In the genomic region with DNA sequence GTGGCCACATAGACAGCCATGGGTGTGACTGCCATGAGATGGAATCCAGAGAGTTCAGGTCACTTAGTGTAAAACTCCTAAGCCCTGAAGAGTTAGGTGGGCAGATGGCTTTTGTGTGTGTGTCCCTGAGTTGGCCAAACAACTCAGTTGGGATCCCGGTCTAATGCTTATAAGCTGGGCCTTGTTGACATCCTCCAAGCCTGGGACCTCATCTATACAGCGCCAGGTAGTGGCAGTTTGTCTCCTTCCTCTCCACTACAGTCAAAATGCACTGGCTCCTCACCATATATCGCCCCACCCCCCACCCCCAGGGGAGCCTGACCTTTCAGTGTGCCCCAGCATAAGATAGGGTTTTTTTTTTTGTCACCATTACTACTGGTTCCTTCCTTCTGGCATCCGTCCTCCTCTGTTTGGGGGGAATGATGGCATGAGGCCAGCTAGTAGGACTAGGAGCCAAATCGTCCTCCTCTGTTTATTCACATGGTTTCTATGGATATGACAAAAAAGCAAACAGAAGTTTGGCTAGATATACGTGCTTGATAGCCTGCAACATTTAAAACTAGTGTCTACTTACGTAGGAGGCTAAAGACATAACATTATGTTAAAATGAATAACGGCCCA, we compare ENCODE assay signal across 10 mouse cellular contexts. TPM values are rescaled to one million over a fixed set of nuclear protein-coding genes. Genes with fewer than 3 reads are reported as not detected.
DNase-seq lines count a peak whose midpoint lies in the region; ATAC-seq and TF ChIP-seq lines count a peak whose summit lies in the region.
"Had no signal": no experiment of that assay in that cellular context is flagged by ENCODE, and none has a peak within 500 bp of the region (broad histone marks: within the 10 kb centered on the region; RNA-seq: fewer than 3 reads in every experiment).

No protein-coding gene starts in this region.

- H3K4me3 ChIP-seq in forebrain, postnatal 0 days (ENCODE audit: low read depth, low read length): no peak overlapping the region
- no peak overlapping the region for H3K4me3 ChIP-seq in forebrain, embryonic 16.5 days (replicated peaks; ENCODE audit: low read length)
- H3K4me3 ChIP-seq in lung, embryonic 16.5 days (ENCODE audit: low read length): no peak overlapping the region
- no peak overlapping the region for H3K4me3 ChIP-seq in stomach, embryonic 14.5 days (ENCODE audit: low read depth, low read length)
- H3K4me3 ChIP-seq: neural tube, embryonic 13.5 days had no signal

- no peak overlapping the region for H3K9ac ChIP-seq in forebrain, postnatal 0 days
- no peak overlapping the region for H3K9ac ChIP-seq in forebrain, embryonic 16.5 days (replicated peaks; ENCODE audit: low read depth, low read length)
- no peak overlapping the region for H3K9ac ChIP-seq in lung, embryonic 16.5 days (ENCODE audit: low read length)
- H3K9ac ChIP-seq in stomach, embryonic 14.5 days (replicated peaks; ENCODE audit: low read depth, low read length): no peak overlapping the region
- H3K9ac ChIP-seq: neural tube, embryonic 13.5 days had no signal

- no peaks in the 10 kb centered on the region for H3K36me3 ChIP-seq in forebrain, postnatal 0 days (ENCODE audit: insufficient read depth)
- H3K36me3 ChIP-seq in forebrain, embryonic 16.5 days (ENCODE audit: control insufficient read depth, insufficient read depth): no peaks in the 10 kb centered on the region
- no peaks in the 10 kb centered on the region for H3K36me3 ChIP-seq in lung, embryonic 16.5 days (ENCODE audit: control insufficient read depth, insufficient read depth, low read length)
- H3K36me3 ChIP-seq in stomach, embryonic 14.5 days (ENCODE audit: control insufficient read depth, insufficient read depth, low read length): no peaks in the 10 kb centered on the region
- H3K36me3 ChIP-seq: neural tube, embryonic 13.5 days had no signal

- no peak for ATAC-seq in forebrain, postnatal 0 days
- no peak for ATAC-seq in forebrain, embryonic 16.5 days
- ATAC-seq in lung, embryonic 16.5 days (ENCODE audit: low read depth): peak; percentile 63
- ATAC-seq in stomach, embryonic 14.5 days (ENCODE audit: insufficient number of reproducible peaks, insufficient read depth, low FRiP score, low read depth): no peak

- peaks cover 24% of the 10 kb centered on the region for H3K4me1 ChIP-seq in forebrain, postnatal 0 days (ENCODE audit: insufficient read depth)
- peaks cover 27% of the 10 kb centered on the region for H3K4me1 ChIP-seq in forebrain, embryonic 16.5 days (replicated peaks; ENCODE audit: control insufficient read depth, insufficient read depth, low read length)
- H3K4me1 ChIP-seq in lung, embryonic 16.5 days (replicated peaks; ENCODE audit: control insufficient read depth, insufficient read depth, low read length): peaks cover 41% of the 10 kb centered on the region
- peaks cover 49% of the 10 kb centered on the region for H3K4me1 ChIP-seq in stomach, embryonic 14.5 days (ENCODE audit: control insufficient read depth, insufficient read depth, low read length)

- H3K4me2 ChIP-seq in forebrain, postnatal 0 days (ENCODE audit: low read depth): no peak overlapping the region
- H3K4me2 ChIP-seq in forebrain, embryonic 16.5 days (ENCODE audit: low read length): no peak overlapping the region
- no peak overlapping the region for H3K4me2 ChIP-seq in lung, embryonic 16.5 days (ENCODE audit: low read depth, low read length)
- H3K4me2 ChIP-seq in stomach, embryonic 14.5 days (replicated peaks; ENCODE audit: low read depth, low read length): no peak overlapping the region
- H3K4me2 ChIP-seq: neural tube, embryonic 13.5 days had no signal

- WGBS in forebrain, postnatal 0 days: 43% methylated on average over 8 of the region's 8 CpGs
- WGBS in forebrain, embryonic 16.5 days: 45% methylated on average over 8 of the region's 8 CpGs
- WGBS in lung, embryonic 16.5 days: 19% methylated on average over 8 of the region's 8 CpGs
- WGBS in stomach, embryonic 14.5 days: 34% methylated on average over 8 of the region's 8 CpGs

- H3K9me3 ChIP-seq in forebrain, postnatal 0 days (ENCODE audit: low read length): no peaks in the 10 kb centered on the region
- no peaks in the 10 kb centered on the region for H3K9me3 ChIP-seq in forebrain, embryonic 16.5 days (ENCODE audit: control insufficient read depth, low read length)
- H3K9me3 ChIP-seq in lung, embryonic 16.5 days (ENCODE audit: control insufficient read depth, low read length): no peaks in the 10 kb centered on the region
- H3K9me3 ChIP-seq in stomach, embryonic 14.5 days (ENCODE audit: control insufficient read depth, low read depth, low read length): no peaks in the 10 kb centered on the region
- H3K9me3 ChIP-seq: neural tube, embryonic 13.5 days had no signal

- peak; percentile 68 for DNase-seq in forebrain, postnatal 0 days
- DNase-seq in lung, adult 18-20 months: no peak
- peak; percentile 41 to 46 for DNase-seq in layer of hippocampus, postnatal 10 days (ENCODE audit: low spot score in 2 of 2)
- DNase-seq in urinary bladder, adult 18-20 months (ENCODE audit: low spot score in 2 of 2): no peak
- DNase-seq in thymus, postnatal 0 days (ENCODE audit: low spot score): no peak
- DNase-seq: adrenal gland, postnatal 25 days had no signal

- TF ChIP-seq CTCF in forebrain, postnatal 0 days (IDR thresholded peaks at IDR 0.05; ENCODE audit: low read depth): no peak

- no peak overlapping the region for H3K27ac ChIP-seq in forebrain, postnatal 0 days (ENCODE audit: low read depth, low read length)
- no peak overlapping the region for H3K27ac ChIP-seq in forebrain, embryonic 16.5 days (ENCODE audit: low read length)
- H3K27ac ChIP-seq in lung, embryonic 16.5 days (ENCODE audit: low read length): peak overlapping the region; percentile 86
- peak overlapping the region; percentile 90 for H3K27ac ChIP-seq in stomach, embryonic 14.5 days (ENCODE audit: low read length)
- H3K27ac ChIP-seq: neural tube, embryonic 13.5 days had no signal

- no peaks in the 10 kb centered on the region for H3K27me3 ChIP-seq in forebrain, postnatal 0 days (ENCODE audit: insufficient read depth, low read length)
- H3K27me3 ChIP-seq in forebrain, embryonic 16.5 days (replicated peaks; ENCODE audit: control insufficient read depth, insufficient read depth, low read length): no peaks in the 10 kb centered on the region
- H3K27me3 ChIP-seq in lung, embryonic 16.5 days (ENCODE audit: control insufficient read depth, insufficient read depth, low read depth, low read length): no peaks in the 10 kb centered on the region
- H3K27me3 ChIP-seq in stomach, embryonic 14.5 days (ENCODE audit: control insufficient read depth, insufficient read depth, low read length): no peaks in the 10 kb centered on the region
- H3K27me3 ChIP-seq: neural tube, embryonic 13.5 days had no signal

RNA-seq across cellular contexts. Expression of a gene that starts 18.0 kb away (rescaled TPM):
- not detected in 2 replicates for total RNA-seq in forebrain, postnatal 0 days (2014; rRNA removed)
- not detected in 2 replicates for polyA plus RNA-seq in forebrain, postnatal 0 days (2015; fragmentation: Nextera tagmentation; extraction: Ambion mirVana)
- polyA plus RNA-seq in forebrain, embryonic 16.5 days (2015; fragmentation: Nextera tagmentation; extraction: Ambion mirVana): not detected in 2 replicates
- 25.3 and 50.5 TPM in 2 replicates for polyA plus RNA-seq in lung, embryonic 16.5 days (2015; fragmentation: Nextera tagmentation; extraction: Ambion mirVana)
- total RNA-seq in layer of hippocampus, postnatal 10 days (2021): not detected
- not detected in 2 replicates for polyA plus RNA-seq in stomach, embryonic 14.5 days (2014; fragmentation: Nextera tagmentation; extraction: Ambion mirVana)
- polyA plus RNA-seq in thymus, postnatal 0 days (2015; fragmentation: Nextera tagmentation; extraction: Ambion mirVana): 10.7 and 11.0 TPM in 2 replicates
- total RNA-seq: adrenal gland, postnatal 25 days had no signal
- polyA plus RNA-seq: neural tube, embryonic 13.5 days had no signal

Comparison
In these comparisons a context has a peak if more than half of its experiments do, and no peak if none do; other contexts are left out.
1. DNase-seq: peak in forebrain, postnatal 0 days (single experiment) and layer of hippocampus, postnatal 10 days (2 of 2); none in lung, adult 18-20 months (0 of 2), urinary bladder, adult 18-20 months (0 of 2) and thymus, postnatal 0 days (single experiment).
2. H3K27ac ChIP-seq: peak in lung, embryonic 16.5 days (single experiment) and stomach, embryonic 14.5 days (single experiment); none in forebrain, postnatal 0 days (single experiment) and forebrain, embryonic 16.5 days (single experiment).
3. RNA of a gene that starts 18.0 kb away (polyA plus RNA-seq): 25.3 to 50.5 TPM in lung, embryonic 16.5 days and 10.7 to 11.0 TPM in thymus, postnatal 0 days; not detected in forebrain, postnatal 0 days, not detected in forebrain, embryonic 16.5 days and not detected in stomach, embryonic 14.5 days; every median in the first group is over 10 times any median in the second.